Mouse (Mus musculus) spleen, adult 2 months (tissue): ENCODE measurements around the gene Srbd1. TPM values are rescaled to one million over a fixed set of nuclear protein-coding genes. Genes with fewer than 3 reads are reported as not detected.

Experiments used
- DNase-seq, 2 experiments: peaks; one replicate each; pipeline versions ENCODE4 v3.0.0 to v3.0.0-alpha.2; 2012 to 2021; ENCODE audit warnings: low spot score in 2 of 2, low read depth in 1 of 2
- H3K27ac ChIP-seq: fragments of 200-500 bp; 2 replicates; pipeline ENCODE4 v1.5.1; 2012; ENCODE audit warnings: low read length, inconsistent platforms; ENCODE audit not compliant: insufficient read depth
- H3K27me3 ChIP-seq: fragments of 200-500 bp; 2 replicates; pipeline ENCODE4 v1.6.1; 2012; ENCODE audit warnings: mild to moderate bottlenecking, moderate library complexity, low read length, inconsistent platforms; ENCODE audit not compliant: control insufficient read depth, insufficient read depth
- H3K36me3 ChIP-seq: fragments of 200-500 bp; 2 replicates; pipeline ENCODE4 v1.6.1; 2012; ENCODE audit warnings: mild to moderate bottlenecking, low read length, inconsistent platforms; ENCODE audit not compliant: control insufficient read depth, insufficient read depth
- H3K4me1 ChIP-seq: fragments of 200-500 bp; 2 replicates; pipeline ENCODE4 v1.6.1; 2011; ENCODE audit warnings: inconsistent platforms; ENCODE audit not compliant: control insufficient read depth, insufficient read depth, insufficient read length
- H3K4me3 ChIP-seq: fragments of 200-500 bp; 2 replicates; pipeline ENCODE4 v1.5.1; 2011; ENCODE audit warnings: mild to moderate bottlenecking, inconsistent platforms; ENCODE audit not compliant: insufficient read depth, insufficient read length; ENCODE audit errors: extremely low read depth
- CTCF ChIP-seq: fragments of 200-500 bp; IDR thresholded peaks from 2 replicates; pipeline ENCODE4 v1.5.1; 2011; ENCODE audit warnings: mild to moderate bottlenecking, inconsistent platforms; ENCODE audit not compliant: insufficient read depth, insufficient read length, insufficient replicate concordance; ENCODE audit errors: extremely low read depth
- POLR2A ChIP-seq: fragments of 200-500 bp; IDR thresholded peaks from 2 replicates; pipeline ENCODE4 v1.6.1; 2011; ENCODE audit warnings: low read depth, low read length, inconsistent platforms
- WGBS: fragments of 180-500 bp; shearing (Covaris S2); methylation state at CpG from one replicate; pipeline ENCODE4 v1.1.7; 2018; 5-methylcytosine and 5-hydroxymethylcytosine counted together
- polyA plus RNA-seq: library from polyadenylated mRNA; depleted of rRNA; stranded (reverse); fragments of >200 nt; gene quantifications from 2 replicates; pipeline ENCODE4 v1.2.3, GENCODE M21; 2012

Gene Srbd1
- polyA plus RNA-seq, 1 experiment = 2.2 TPM

GRCm38 (mm10) chr17:86027577-86028199 lies 117.3 kb downstream of the Srbd1 start:
- TF ChIP-seq POLR2A (no peak), CTCF (no peak)
- H3K36me3 ChIP-seq = no peaks in the 10 kb centered on the region
- H3K27me3 ChIP-seq = no peaks in the 10 kb centered on the region
- 80% methylated on average over 4 of the region's 4 CpGs for WGBS
- no peak for DNase-seq
- H3K4me3 ChIP-seq = no peak overlapping the region
- no peaks in the 10 kb centered on the region for H3K4me1 ChIP-seq
- H3K27ac ChIP-seq = no peak overlapping the region

GRCm38 (mm10) chr17:86024589-86024988 lies 120.4 kb downstream of the Srbd1 start:
- no peaks in the 10 kb centered on the region for H3K27me3 ChIP-seq
- no peak for DNase-seq
- 77% methylated on average over 3 of the region's 3 CpGs for WGBS
- no peak overlapping the region for H3K4me3 ChIP-seq
- TF ChIP-seq CTCF = no peak
- TF ChIP-seq POLR2A = no peak
- no peak overlapping the region for H3K27ac ChIP-seq
- H3K36me3 ChIP-seq = no peaks in the 10 kb centered on the region
- H3K4me1 ChIP-seq = no peaks in the 10 kb centered on the region

GRCm38 (mm10) chr17:86022366-86022765 lies 122.6 kb downstream of the Srbd1 start:
- no peak for TF ChIP-seq POLR2A
- TF ChIP-seq CTCF = no peak
- Histone ChIP-seq H3K27ac (no peak overlapping the region), H3K36me3 (no peaks in the 10 kb centered on the region), H3K4me1 (no peaks in the 10 kb centered on the region), H3K4me3 (no peak overlapping the region), H3K27me3 (no peaks in the 10 kb centered on the region)
- DNase-seq = no peak
- 83% methylated on average over 4 of the region's 4 CpGs for WGBS

- no peaks in the 10 kb centered on the region for H3K4me1 ChIP-seq
- TF ChIP-seq POLR2A (no peak), CTCF (no peak)
- no peaks in the 10 kb centered on the region for H3K36me3 ChIP-seq
- DNase-seq = no peak
- no peak overlapping the region for H3K4me3 ChIP-seq
- no peaks in the 10 kb centered on the region for H3K27me3 ChIP-seq
- H3K27ac ChIP-seq = no peak overlapping the region
- WGBS = 42% methylated on average over 1 of the region's 1 CpGs
Observed at GRCm38 (mm10) chr17:86021815-86022214, 123.2 kb downstream of the Srbd1 start.

GRCm38 (mm10) chr17:86021231-86021630 lies 123.7 kb downstream of the Srbd1 start:
- Histone ChIP-seq H3K27me3 (no peaks in the 10 kb centered on the region), H3K36me3 (no peaks in the 10 kb centered on the region), H3K4me3 (no peak overlapping the region), H3K4me1 (no peaks in the 10 kb centered on the region), H3K27ac (no peak overlapping the region)
- no peak for DNase-seq
- 88% methylated on average over 5 of the region's 5 CpGs for WGBS
- TF ChIP-seq CTCF (no peak), POLR2A (no peak)

GRCm38 (mm10) chr17:86019793-86020192 lies 125.2 kb downstream of the Srbd1 start:
- no peak for TF ChIP-seq CTCF
- TF ChIP-seq POLR2A = no peak

GRCm38 (mm10) chr17:86014246-86014645 lies 130.7 kb downstream of the Srbd1 start:
- H3K27ac ChIP-seq = no peak overlapping the region
- no peaks in the 10 kb centered on the region for H3K36me3 ChIP-seq
- WGBS = 85% methylated on average over 4 of the region's 4 CpGs
- H3K27me3 ChIP-seq = no peaks in the 10 kb centered on the region
- no peak for TF ChIP-seq CTCF
- TF ChIP-seq POLR2A = no peak
- no peak overlapping the region for H3K4me3 ChIP-seq
- DNase-seq = no peak
- no peaks in the 10 kb centered on the region for H3K4me1 ChIP-seq

More at GRCm38 (mm10) chr17:86019793-86020192, 125.2 kb downstream of the Srbd1 start:
- Histone ChIP-seq H3K27me3 (no peaks in the 10 kb centered on the region), H3K4me1 (no peaks in the 10 kb centered on the region), H3K4me3 (no peak overlapping the region), H3K36me3 (no peaks in the 10 kb centered on the region), H3K27ac (no peak overlapping the region)
- 62% methylated on average over 1 of the region's 1 CpGs for WGBS
- DNase-seq = no peak
